Mouse (Mus musculus) adrenal gland, postnatal 25 days (tissue): ENCODE data around the gene Olfr1359. TPM values are rescaled to one million over a fixed set of nuclear protein-coding genes. Genes with fewer than 3 reads are reported as not detected.

ENCODE experiments used
- microRNA-seq, 2 experiments: library from miRNA; unstranded; fragments of <30 nt; microRNA quantifications; one replicate each; pipeline ENCODE4 v1.2.0; 2021
- total RNA-seq: library from RNA; stranded (reverse); gene quantifications from 2 replicates; pipeline ENCODE4 v1.2.3, GENCODE M21; 2021

The Olfr1359 gene
- total RNA-seq, 1 experiment from 2014 or later = not detected

Small RNA genes within 50 kb of the gene (microRNA-seq; reads per million reads assigned to microRNA genes)
- gene Gm44357 (0 reads per million in 2 experiments), gene Gm44367 (0 to 0.34 reads per million in 2 experiments), gene Gm44454 (0 to 0.34 reads per million in 2 experiments)

Other genes with a start within 250 kb of the Olfr1359 start
- 43.4 and 44.2 TPM in 2 replicates for gene Zscan26, start 244.4 kb upstream of the Olfr1359 start, total RNA-seq
- 1.7 and 2.1 TPM in 2 replicates for gene Nkapl, start 229.6 kb upstream of the Olfr1359 start, total RNA-seq
- 2.7 and 4.8 TPM in 2 replicates for gene Zkscan4, start 219.2 kb upstream of the Olfr1359 start, total RNA-seq
- not detected in 2 replicates for gene Gm10065, start 218.7 kb upstream of the Olfr1359 start, total RNA-seq
- gene AK157302, start 202.9 kb upstream of the Olfr1359 start, total RNA-seq = 10.1 and 11.3 TPM in 2 replicates
- gene Gm11273, start 196.7 kb upstream of the Olfr1359 start, total RNA-seq = 88.1 and 113 TPM in 2 replicates
- gene Zkscan8, start 167.0 kb upstream of the Olfr1359 start, total RNA-seq = 19.8 and 28.4 TPM in 2 replicates
- gene Olfr1366, start 155.3 kb upstream of the Olfr1359 start, total RNA-seq = not detected in 2 replicates
- not detected in 2 replicates for gene Olfr1535, start 138.2 kb upstream of the Olfr1359 start, total RNA-seq
- gene Olfr1364, start 116.4 kb upstream of the Olfr1359 start, total RNA-seq = not detected in 2 replicates
- not detected in 2 replicates for gene Olfr1362, start 84.1 kb upstream of the Olfr1359 start, total RNA-seq
- not detected in 2 replicates for gene Olfr11, start 55.6 kb upstream of the Olfr1359 start, total RNA-seq
- not detected in 2 replicates for gene Olfr1361, start 34.7 kb upstream of the Olfr1359 start, total RNA-seq
- not detected in 2 replicates for gene Olfr1360, start 20.7 kb upstream of the Olfr1359 start, total RNA-seq
- gene Hist1h2bl, start 18.0 kb downstream of the Olfr1359 start, total RNA-seq = 91.0 and 102 TPM in 2 replicates
- 9.0 and 60.3 TPM in 2 replicates for gene Hist1h2ai, start 18.3 kb downstream of the Olfr1359 start, total RNA-seq
- gene Hist1h3h, start 19.5 kb downstream of the Olfr1359 start, total RNA-seq = 105 and 138 TPM in 2 replicates
- gene Hist1h2bm, start 23.9 kb downstream of the Olfr1359 start, total RNA-seq = 26.4 and 32.4 TPM in 2 replicates
- gene Hist1h4j, start 37.0 kb downstream of the Olfr1359 start, total RNA-seq = 20.5 and 22.8 TPM in 2 replicates
- gene Hist1h4k, start 52.4 kb downstream of the Olfr1359 start, total RNA-seq = 152 and 260 TPM in 2 replicates
- gene Hist1h2ak, start 55.7 kb downstream of the Olfr1359 start, total RNA-seq = 28.8 and 39.5 TPM in 2 replicates
- gene Hist1h2bn, start 56.0 kb downstream of the Olfr1359 start, total RNA-seq = 52.6 and 54.5 TPM in 2 replicates
- 48.9 and 60.4 TPM in 2 replicates for gene Hist1h1b, start 82.5 kb downstream of the Olfr1359 start, total RNA-seq
- gene Hist1h3i, start 85.3 kb downstream of the Olfr1359 start, total RNA-seq = 122 and 132 TPM in 2 replicates
- gene Hist1h2an, start 89.1 kb downstream of the Olfr1359 start, total RNA-seq = 17.4 and 21.1 TPM in 2 replicates
- 37.8 and 38.3 TPM in 2 replicates for gene Hist1h2bp, start 89.3 kb downstream of the Olfr1359 start, total RNA-seq
- gene Hist1h2bq, start 112.1 kb downstream of the Olfr1359 start, total RNA-seq = 40.4 and 87.7 TPM in 2 replicates
- 56.7 and 173 TPM in 2 replicates for gene Hist1h2ao, start 112.4 kb downstream of the Olfr1359 start, total RNA-seq
- gene Hist1h4m, start 113.6 kb downstream of the Olfr1359 start, total RNA-seq = 279 and 356 TPM in 2 replicates
- 43.4 and 51.9 TPM in 2 replicates for gene Hist1h4n, start 134.1 kb downstream of the Olfr1359 start, total RNA-seq
- 4.5 and 108 TPM in 2 replicates for gene Hist1h2ap, start 135.4 kb downstream of the Olfr1359 start, total RNA-seq
- 39.7 and 86.5 TPM in 2 replicates for gene Hist1h2br, start 135.6 kb downstream of the Olfr1359 start, total RNA-seq
- 2.0 and 2.1 TPM in 2 replicates for gene Zfp184, start 247.0 kb downstream of the Olfr1359 start, total RNA-seq